Mouse (Mus musculus) CH12.LX (cell line): ENCODE data around the gene Ddx43. TPM values are rescaled to one million over a fixed set of nuclear protein-coding genes. Genes with fewer than 3 reads are reported as not detected.

Source experiments
- DNase-seq: peaks from one replicate; pipeline ENCODE4 v3.0.0-alpha.2; 2013; ENCODE audit errors: extremely low read depth
- H3K27ac ChIP-seq: 2 replicates; pipeline ENCODE4 v1.5.1; 2012; ENCODE audit warnings: low read depth, mild to moderate bottlenecking, control low read depth, moderate library complexity; ENCODE audit not compliant: insufficient read depth
- H3K27me3 ChIP-seq: replicated peaks from 2 replicates; pipeline ENCODE3; 2012; ENCODE audit warnings: inconsistent platforms
- H3K36me3 ChIP-seq, 2 experiments: replicated peaks in 1 of 2; 2 replicates each; pipeline versions ENCODE3 to v1.6.1; 2012; ENCODE audit warnings: inconsistent platforms in 1 of 2, low read length in 1 of 2, mild to moderate bottlenecking in 1 of 2, mixed read lengths in 1 of 2, moderate library complexity in 1 of 2; ENCODE audit not compliant: control insufficient read depth in 1 of 2, insufficient read depth in 1 of 2
- H3K4me1 ChIP-seq, 2 experiments: 2 replicates each; pipeline ENCODE4 v1.6.1; 2012; ENCODE audit warnings: inconsistent platforms in 1 of 2, moderate library complexity in 1 of 2; ENCODE audit not compliant: insufficient read depth in 2 of 2, control insufficient read depth in 1 of 2
- H3K4me2 ChIP-seq: 2 replicates; pipeline ENCODE4 v1.6.1; 2012; ENCODE audit warnings: low read depth, mild to moderate bottlenecking, control low read depth; ENCODE audit not compliant: poor library complexity, insufficient read depth, severe bottlenecking
- H3K4me3 ChIP-seq, 3 experiments: fragments of 150-350 bp in 1 of 3; sonication (generic) in 1 of 3; replicated peaks in 1 of 3; 2 replicates each; pipeline versions ENCODE3 to v1.5.1; 2011 to 2012; ENCODE audit warnings: low read depth in 2 of 3, low read length in 2 of 3, mild to moderate bottlenecking in 2 of 3, moderate library complexity in 2 of 3, control low read depth in 1 of 3, improper control_type of control experiment in 1 of 3, inconsistent platforms in 1 of 3, mixed read lengths in 1 of 3; ENCODE audit not compliant: poor library complexity in 1 of 3
- H3K79me2 ChIP-seq: replicated peaks from 2 replicates; pipeline ENCODE4 v1.6.1; 2012; ENCODE audit warnings: mild to moderate bottlenecking, moderate library complexity; ENCODE audit not compliant: control insufficient read depth, poor library complexity, insufficient read depth, severe bottlenecking; ENCODE audit errors: extremely low read depth
- H3K9ac ChIP-seq: 2 replicates; pipeline ENCODE4 v1.6.1; 2012; ENCODE audit warnings: low read depth, mild to moderate bottlenecking, control low read depth, moderate library complexity; ENCODE audit not compliant: insufficient read depth
- H3K9me3 ChIP-seq: replicated peaks from 2 replicates; pipeline ENCODE3; 2012; ENCODE audit warnings: low read length, inconsistent platforms, mixed read lengths
- BHLHE40 ChIP-seq: IDR thresholded peaks from 2 replicates; pipeline ENCODE4 v1.6.1; 2011; ENCODE audit warnings: mild to moderate bottlenecking, low read depth, low read length, improper control_type of control experiment
- CHD1 ChIP-seq: IDR thresholded peaks from 2 replicates; pipeline ENCODE4 v1.6.1; 2012; ENCODE audit warnings: low read depth, low read length, improper control_type of control experiment, inconsistent platforms
- CHD2 ChIP-seq: IDR thresholded peaks from 2 replicates; pipeline ENCODE4 v1.6.1; 2011; ENCODE audit warnings: low read length, improper control_type of control experiment
- CTCF ChIP-seq, 2 experiments: IDR thresholded peaks in 1 of 2; conservative IDR thresholded peaks in 1 of 2; 2 replicates each; pipeline ENCODE4 v1.5.1; 2011 to 2012; ENCODE audit warnings: low read depth in 2 of 2, low read length in 2 of 2, improper control_type of control experiment in 1 of 2, inconsistent platforms in 1 of 2, mild to moderate bottlenecking in 1 of 2, moderate library complexity in 1 of 2
- E2F4 ChIP-seq: IDR thresholded peaks from 2 replicates; pipeline ENCODE4 v1.6.1; 2011; ENCODE audit warnings: low read depth, low read length, improper control_type of control experiment; ENCODE audit not compliant: insufficient replicate concordance
- EP300 ChIP-seq: IDR thresholded peaks from 2 replicates; pipeline ENCODE4 v1.6.1; 2011; ENCODE audit warnings: low read length, improper control_type of control experiment
- GABPA ChIP-seq: IDR thresholded peaks from 2 replicates; pipeline ENCODE4 v1.6.1; 2012; ENCODE audit warnings: low read depth, low read length, improper control_type of control experiment, inconsistent platforms; ENCODE audit not compliant: insufficient replicate concordance
- HCFC1 ChIP-seq: IDR thresholded peaks from 2 replicates; pipeline ENCODE4 v1.6.1; 2012; ENCODE audit warnings: low read depth, mild to moderate bottlenecking, inconsistent platforms, low read length, improper control_type of control experiment
- IRF4 ChIP-seq: IDR thresholded peaks from 2 replicates; pipeline ENCODE4 v1.6.1; 2014; ENCODE audit warnings: low read depth, mild to moderate bottlenecking, inconsistent platforms, low read length, improper control_type of control experiment
- JUN ChIP-seq: IDR thresholded peaks from 2 replicates; pipeline ENCODE4 v1.6.1; 2011; ENCODE audit warnings: low read depth, mild to moderate bottlenecking, low read length, improper control_type of control experiment, moderate library complexity; ENCODE audit not compliant: insufficient read depth
- JUND ChIP-seq: conservative IDR thresholded peaks from 2 replicates; pipeline ENCODE4 v1.6.1; 2011; ENCODE audit warnings: low read depth, low read length, improper control_type of control experiment
- MAZ ChIP-seq: IDR thresholded peaks from 2 replicates; pipeline ENCODE4 v1.6.1; 2012; ENCODE audit warnings: low read depth, mild to moderate bottlenecking, inconsistent platforms, low read length, improper control_type of control experiment, moderate library complexity
- MXI1 ChIP-seq: IDR thresholded peaks from 2 replicates; pipeline ENCODE4 v1.6.1; 2011; ENCODE audit warnings: mild to moderate bottlenecking, low read depth, low read length, improper control_type of control experiment
- MYC ChIP-seq: IDR thresholded peaks from 2 replicates; pipeline ENCODE4 v1.6.1; 2011; ENCODE audit warnings: low read depth, mild to moderate bottlenecking, improper control_type of control experiment, low read length
- NELFE ChIP-seq: IDR thresholded peaks from 2 replicates; pipeline ENCODE4 v1.6.1; 2011; ENCODE audit warnings: low read depth, low read length, improper control_type of control experiment
- NRF1 ChIP-seq: IDR thresholded peaks from 2 replicates; pipeline ENCODE4 v1.6.1; 2014; ENCODE audit warnings: low read depth, mild to moderate bottlenecking, inconsistent platforms, low read length, improper control_type of control experiment, moderate library complexity
- PAX5 ChIP-seq: IDR thresholded peaks from 2 replicates; pipeline ENCODE4 v1.6.1; 2012; ENCODE audit warnings: low read length, inconsistent platforms, mixed read lengths
- POLR2A ChIP-seq: IDR thresholded peaks from 2 replicates; pipeline ENCODE4 v1.6.1; 2011; ENCODE audit warnings: low read depth, mild to moderate bottlenecking, improper control_type of control experiment, low read length
- RAD21 ChIP-seq: IDR thresholded peaks from 2 replicates; pipeline ENCODE4 v1.6.1; 2011; ENCODE audit warnings: low read depth, mild to moderate bottlenecking, low read length, improper control_type of control experiment, moderate library complexity
- RCOR1 ChIP-seq: conservative IDR thresholded peaks from 2 replicates; pipeline ENCODE4 v1.6.1; 2012; ENCODE audit warnings: low read depth, mild to moderate bottlenecking, inconsistent platforms, low read length, improper control_type of control experiment
- SMC3 ChIP-seq: IDR thresholded peaks from 2 replicates; pipeline ENCODE4 v1.6.1; 2011; ENCODE audit warnings: low read depth, low read length, improper control_type of control experiment
- TBP ChIP-seq: conservative IDR thresholded peaks from 2 replicates; pipeline ENCODE4 v1.6.1; 2011; ENCODE audit warnings: low read depth, low read length, improper control_type of control experiment
- TCF12 ChIP-seq: IDR thresholded peaks from 2 replicates; pipeline ENCODE4 v1.6.1; 2014; ENCODE audit warnings: low read depth, mild to moderate bottlenecking, inconsistent platforms, low read length, improper control_type of control experiment
- USF1 ChIP-seq: IDR thresholded peaks from 2 replicates; pipeline ENCODE4 v1.6.1; 2014; ENCODE audit warnings: low read depth, mild to moderate bottlenecking, inconsistent platforms, low read length, improper control_type of control experiment
- dilution Hi-C: fragments of 300-500 bp; cut with MboI; formaldehyde crosslinking; loops from 2 replicates; pipeline ENCODE4 v1.14.3; 2020; ENCODE audit warnings: low sequenced_read_pairs; ENCODE audit not compliant: extremely low pct_unique_long_range_greater_than_20kb, extremely low pct_ligation_motif_present
- in situ Hi-C: fragments of 300-500 bp; cut with MboI; formaldehyde crosslinking; loops from 3 replicates; pipeline ENCODE4 v1.14.3; 2019; ENCODE audit warnings: low sequenced_read_pairs, low pct_ligation_motif_present, low pct_unique_long_range_greater_than_20kb, mixed read lengths
- polyA plus RNA-seq: library from polyadenylated mRNA; unstranded; fragments of >175 nt; gene quantifications from 2 replicates; pipeline ENCODE4 v1.2.1, GENCODE M21; 2012; ENCODE audit warnings: low read depth; ENCODE audit not compliant: insufficient read length
- total RNA-seq, 2 experiments: library from RNA; depleted of rRNA; stranded (reverse); fragments of 300-350 nt in 1 of 2; fragments of >200 nt in 1 of 2; gene quantifications; 2 replicates each; pipeline ENCODE4 v1.2.3; 2012 to 2014

Gene Ddx43
- total and polyA plus RNA-seq, 3 experiments, result not detected

- H3K27me3 ChIP-seq, result peaks cover 71% of the 10 kb centered on the region
- no peak for TF ChIP-seq JUN
- no peak for TF ChIP-seq MYC
- TF ChIP-seq HCFC1, result no peak
- TF ChIP-seq E2F4, result no peak
- no peak for TF ChIP-seq RAD21
- no peak for TF ChIP-seq SMC3
- TF ChIP-seq CTCF (conservative IDR thresholded peaks at IDR 0.05 in 1 of 2, IDR thresholded peaks at IDR 0.05 in 1 of 2; ENCODE audit: low read depth in 2 of 2, low read length in 2 of 2), result no peak
- no peak for TF ChIP-seq POLR2A
- no peak for TF ChIP-seq CHD1
- no peak for TF ChIP-seq USF1
- TF ChIP-seq JUND, result no peak
- TF ChIP-seq TBP, result no peak
- TF ChIP-seq RCOR1, result no peak
- TF ChIP-seq CHD2, result no peak
- TF ChIP-seq IRF4, result no peak
- no peak for TF ChIP-seq NRF1
- no peak for TF ChIP-seq MAZ
- TF ChIP-seq EP300, result no peak
- TF ChIP-seq, all 38 proteins: peak for 0
- Histone ChIP-seq H3K79me2 (no peaks in the 10 kb centered on the region), H3K9ac (no peak overlapping the region), H3K4me3 (no peak overlapping the region), H3K4me1 (peaks cover 2 to 14% of the 10 kb centered on the region in 2 experiments; a peak in 2 of 4 replicates), H3K36me3 (no peaks in the 10 kb centered on the region), H3K9me3 (peaks cover 3% of the 10 kb centered on the region), H3K4me2 (no peak overlapping the region), H3K27ac (no peak overlapping the region)
- dilution Hi-C loops, result no loop called here
- DNase-seq, result no peak
- in situ Hi-C loops, result no loop called here
These were observed 33.4 kb downstream of the Ddx43 start for GRCm38 (mm10) chr9:78428870-78429432.

GRCm38 (mm10) chr9:78429551-78429950 is 34.0 kb downstream of the Ddx43 start:
- dilution Hi-C loops (no loop called here), in situ Hi-C loops (no loop called here)
- H3K4me2 ChIP-seq, result no peak overlapping the region
- H3K9me3 ChIP-seq, result peaks cover 2% of the 10 kb centered on the region
- TF ChIP-seq GABPA (no peak), JUN (no peak), PAX5 (no peak), NELFE (no peak), RCOR1 (no peak), CTCF (conservative IDR thresholded peaks at IDR 0.05 in 1 of 2, IDR thresholded peaks at IDR 0.05 in 1 of 2; ENCODE audit: low read depth in 2 of 2, low read length in 2 of 2) (no peak), BHLHE40 (no peak), MXI1 (no peak), TCF12 (no peak), E2F4 (no peak)
- H3K4me3 ChIP-seq, result no peak overlapping the region
- peaks cover 68% of the 10 kb centered on the region for H3K27me3 ChIP-seq
- no peak overlapping the region for H3K9ac ChIP-seq
- no peak for DNase-seq
- no peaks in the 10 kb centered on the region for H3K36me3 ChIP-seq
- H3K27ac ChIP-seq, result no peak overlapping the region
- H3K4me1 ChIP-seq, result peaks cover 2 to 14% of the 10 kb centered on the region in 2 experiments; a peak in 2 of 4 replicates
- no peaks in the 10 kb centered on the region for H3K79me2 ChIP-seq
